Mouse (Mus musculus) C2C12 (cell line): ENCODE data around the gene Elavl4. TPM values are rescaled to one million over a fixed set of nuclear protein-coding genes. Genes with fewer than 3 reads are reported as not detected.

Source experiments
- H3K27me3 ChIP-seq: one replicate; pipeline ENCODE4 v1.6.1; 2011; ENCODE audit not compliant: control insufficient read depth, insufficient read depth, insufficient read length
- H3K36me3 ChIP-seq: one replicate; pipeline ENCODE4 v1.6.1; 2011; ENCODE audit not compliant: control insufficient read depth, insufficient read depth
- H3K4me3 ChIP-seq: one replicate; pipeline ENCODE4 v1.5.1; 2011; ENCODE audit warnings: mild to moderate bottlenecking, control low read depth; ENCODE audit not compliant: poor library complexity, insufficient read depth, severe bottlenecking
- H3K79me2 ChIP-seq: one replicate; pipeline ENCODE4 v1.6.1; 2011; ENCODE audit not compliant: control insufficient read depth, insufficient read depth
- H3K79me3 ChIP-seq: one replicate; pipeline ENCODE4 v1.6.1; 2011; ENCODE audit warnings: low read depth, control low read depth
- H3ac ChIP-seq: one replicate; pipeline ENCODE3; 2011; ENCODE audit warnings: low read depth; ENCODE audit not compliant: control insufficient read depth, insufficient read length
- CEBPB ChIP-seq: IDR thresholded peaks from one replicate; pipeline ENCODE4 v1.6.1; 2011; ENCODE audit warnings: low read depth, mild to moderate bottlenecking, control low read depth, moderate library complexity
- CTCF ChIP-seq: IDR thresholded peaks from one replicate; pipeline ENCODE4 v1.5.1; 2011; ENCODE audit not compliant: control insufficient read depth, insufficient read depth, insufficient read length
- FOSL1 ChIP-seq: IDR thresholded peaks from one replicate; pipeline ENCODE4 v1.8.0; 2011; ENCODE audit warnings: mild to moderate bottlenecking, low read length; ENCODE audit not compliant: poor library complexity, insufficient read depth, severe bottlenecking
- MAX ChIP-seq: IDR thresholded peaks from one replicate; pipeline ENCODE4 v1.6.1; 2011; ENCODE audit warnings: mild to moderate bottlenecking, control low read depth
- MYOD1 ChIP-seq: IDR thresholded peaks from one replicate; pipeline ENCODE4 v1.6.1; 2011; ENCODE audit warnings: low read depth; ENCODE audit not compliant: control insufficient read depth, insufficient read length
- MYOG ChIP-seq: IDR thresholded peaks from one replicate; pipeline ENCODE4 v1.6.1; 2011; ENCODE audit not compliant: control insufficient read depth, insufficient read length; ENCODE audit errors: extremely low read depth
- USF1 ChIP-seq: IDR thresholded peaks from one replicate; pipeline ENCODE4 v1.6.1; 2011; ENCODE audit warnings: low read depth, mild to moderate bottlenecking, control low read depth, moderate library complexity
- polyA plus RNA-seq: library from polyadenylated mRNA; unstranded; fragments of >200 nt; fragmentation: generic; extraction: Trizol; gene quantifications from one replicate; pipeline ENCODE4 v1.2.1, GENCODE M21; 2012; ENCODE audit warnings: missing spikeins

Elavl4 gene
- polyA plus RNA-seq, 1 experiment, result not detected

DNA sequence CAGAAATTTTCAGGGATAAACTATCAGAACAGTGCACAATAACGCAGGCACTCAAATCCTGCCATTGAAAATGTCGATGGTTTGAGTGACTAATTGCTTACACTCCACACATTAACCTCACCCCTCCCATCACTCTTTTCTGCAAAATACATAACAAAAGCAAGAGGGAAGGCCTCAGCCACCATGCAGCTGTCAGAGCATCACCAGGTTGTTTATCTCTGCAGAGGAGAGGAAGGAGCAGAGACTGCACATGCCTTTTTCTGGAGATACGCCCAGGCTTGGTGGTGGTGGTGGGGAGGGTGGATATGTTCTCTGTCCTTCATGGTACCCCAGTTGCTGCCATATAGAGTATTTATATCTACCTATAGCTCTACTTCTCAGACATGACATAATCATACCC, 94.3 kb downstream of the Elavl4 start:
- no peaks in the 10 kb centered on the region for H3K79me3 ChIP-seq
- TF ChIP-seq MYOG (no peak), MYOD1 (no peak), CEBPB (no peak), USF1 (no peak), CTCF (no peak), FOSL1 (no peak), MAX (no peak)
- H3K4me3 ChIP-seq, result no peak overlapping the region
- no peaks in the 10 kb centered on the region for H3K79me2 ChIP-seq
- H3K27me3 ChIP-seq, result no peaks in the 10 kb centered on the region
- H3ac ChIP-seq, result no peak overlapping the region
- H3K36me3 ChIP-seq, result no peaks in the 10 kb centered on the region

GRCm38 (mm10) chr4:110255617-110256016, 96.1 kb downstream of the Elavl4 start:
- Histone ChIP-seq H3K79me3 (no peaks in the 10 kb centered on the region), H3ac (no peak overlapping the region), H3K79me2 (no peaks in the 10 kb centered on the region), H3K36me3 (no peaks in the 10 kb centered on the region), H3K4me3 (no peak overlapping the region), H3K27me3 (no peaks in the 10 kb centered on the region)
- TF ChIP-seq MYOG (no peak), CTCF (no peak), MAX (no peak), MYOD1 (no peak), CEBPB (no peak), USF1 (no peak), FOSL1 (no peak)

DNA sequence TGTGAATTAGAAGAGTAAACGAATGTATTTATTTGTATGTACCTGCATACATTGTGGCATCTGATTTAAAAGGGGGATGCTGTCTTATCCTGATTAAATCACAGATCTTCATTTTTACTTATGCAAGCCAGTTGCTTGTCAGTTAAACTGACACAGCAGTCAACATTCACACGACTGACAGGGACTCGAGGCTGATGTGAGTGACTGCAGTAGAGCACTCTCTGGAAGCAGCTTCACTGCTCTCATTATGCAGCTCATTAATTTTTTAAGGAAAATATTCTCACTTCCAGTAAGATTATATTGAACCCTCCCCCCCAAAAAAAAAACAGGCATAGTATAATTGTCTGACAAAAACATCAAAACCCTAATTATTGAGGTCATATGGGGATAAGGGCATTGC, 101.7 kb downstream of the Elavl4 start:
- Histone ChIP-seq H3K79me3 (no peaks in the 10 kb centered on the region), H3K36me3 (no peaks in the 10 kb centered on the region), H3K4me3 (no peak overlapping the region), H3K79me2 (no peaks in the 10 kb centered on the region), H3K27me3 (no peaks in the 10 kb centered on the region), H3ac (no peak overlapping the region)
- no peak for TF ChIP-seq CEBPB
- TF ChIP-seq FOSL1, result no peak
- TF ChIP-seq MYOG, result no peak
- TF ChIP-seq USF1, result no peak
- TF ChIP-seq MYOD1, result no peak
- no peak for TF ChIP-seq MAX
- no peak for TF ChIP-seq CTCF

- Histone ChIP-seq H3K4me3 (no peak overlapping the region), H3ac (no peak overlapping the region), H3K36me3 (no peaks in the 10 kb centered on the region), H3K79me3 (no peaks in the 10 kb centered on the region), H3K79me2 (no peaks in the 10 kb centered on the region), H3K27me3 (no peaks in the 10 kb centered on the region)
- TF ChIP-seq MYOG (no peak), MAX (no peak), USF1 (no peak)
Measured at GRCm38 (mm10) chr4:110242879-110243278, 108.8 kb downstream of the Elavl4 start.

- Histone ChIP-seq H3ac (no peak overlapping the region), H3K4me3 (no peak overlapping the region), H3K79me2 (no peaks in the 10 kb centered on the region), H3K36me3 (no peaks in the 10 kb centered on the region), H3K79me3 (no peaks in the 10 kb centered on the region), H3K27me3 (no peaks in the 10 kb centered on the region)
- TF ChIP-seq MYOD1 (no peak), FOSL1 (no peak), CEBPB (no peak), USF1 (no peak), MAX (no peak), MYOG (no peak), CTCF (no peak)
Measured at GRCm38 (mm10) chr4:110234554-110234953, 117.2 kb downstream of the Elavl4 start.

- Histone ChIP-seq H3K79me2 (no peaks in the 10 kb centered on the region), H3K27me3 (no peaks in the 10 kb centered on the region), H3ac (no peak overlapping the region), H3K79me3 (no peaks in the 10 kb centered on the region), H3K36me3 (no peaks in the 10 kb centered on the region), H3K4me3 (no peak overlapping the region)
- TF ChIP-seq FOSL1 (no peak), CTCF (no peak), USF1 (no peak), MYOD1 (no peak), CEBPB (no peak), MYOG (no peak), MAX (no peak)
Measured at GRCm38 (mm10) chr4:110232327-110232726, 119.4 kb downstream of the Elavl4 start.

DNA sequence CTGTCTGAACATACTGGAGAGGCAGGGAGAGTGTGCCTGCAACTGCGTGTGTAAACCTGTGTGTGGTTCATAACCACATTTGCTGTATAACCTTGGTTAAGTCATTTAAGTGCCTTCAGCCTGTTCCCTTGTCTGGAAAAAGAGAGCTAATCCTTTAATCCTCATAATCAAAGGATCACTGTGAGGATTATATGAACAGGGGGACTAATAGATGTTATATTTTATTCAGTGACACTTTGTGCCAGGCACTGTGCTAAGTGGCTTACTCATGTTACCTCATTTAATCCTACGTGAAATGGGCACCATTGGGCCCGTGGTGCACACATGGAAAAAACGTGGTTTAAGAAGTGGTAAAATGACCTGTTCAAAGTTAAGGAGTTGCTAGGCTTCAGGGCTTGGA, 119.9 kb downstream of the Elavl4 start:
- H3K79me2 ChIP-seq, result no peaks in the 10 kb centered on the region
- H3K27me3 ChIP-seq, result no peaks in the 10 kb centered on the region
- H3ac ChIP-seq, result no peak overlapping the region
- no peak for TF ChIP-seq CTCF
- TF ChIP-seq MYOG, result no peak
- no peak for TF ChIP-seq CEBPB
- no peak for TF ChIP-seq USF1
- no peak for TF ChIP-seq MAX
- no peaks in the 10 kb centered on the region for H3K36me3 ChIP-seq
- H3K79me3 ChIP-seq, result no peaks in the 10 kb centered on the region
- H3K4me3 ChIP-seq, result no peak overlapping the region
